Mouse (Mus musculus) lung, postnatal 0 days (tissue): ENCODE data around the gene Ifna1.
"Not testable (repeated sequence)": the region's sequence is repeated elsewhere in the genome, so short reads cannot be mapped to it uniquely, and the experiment has no call there.

Source experiments
- CTCF ChIP-seq: IDR thresholded peaks from 2 replicates; pipeline ENCODE4 v1.5.1; 2016; ENCODE audit warnings: antibody characterized with exemption, mild to moderate bottlenecking
- EP300 ChIP-seq: IDR thresholded peaks from 2 replicates; pipeline ENCODE4 v1.6.1; 2016; ENCODE audit warnings: antibody characterized with exemption, mild to moderate bottlenecking, control low read depth

DNA sequence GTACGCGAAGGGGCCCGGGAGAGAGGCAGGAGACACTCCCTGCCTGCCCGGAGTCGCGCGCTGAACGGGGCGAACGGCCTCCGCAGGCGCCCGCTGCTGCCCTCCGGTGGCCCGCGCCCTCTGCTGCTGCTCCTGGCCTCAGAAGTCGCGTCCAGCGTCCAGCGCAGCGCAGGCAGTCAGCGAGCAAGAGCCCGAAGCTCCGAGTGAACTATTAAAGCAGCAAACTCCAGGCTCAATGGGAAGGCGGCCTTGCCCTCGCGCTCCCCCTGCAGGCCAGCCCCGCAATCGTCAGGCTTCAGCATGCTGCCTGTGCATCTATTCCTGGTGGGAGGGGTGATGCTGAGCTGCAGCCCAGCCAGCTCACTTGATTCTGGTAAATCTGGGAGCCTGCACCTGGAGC is 46.9 kb upstream of the Ifna1 start, which contains the start of gene Gm13287:
- not testable (repeated sequence) for TF ChIP-seq CTCF, EP300
